Mouse (Mus musculus) ovary, postnatal 14 days (tissue): Measurements from ENCODE around the gene Cdk15.

Experiments used
- DNase-seq: peaks from one replicate; pipeline ENCODE4 v3.0.0; 2022; ENCODE audit warnings: low spot score

Gene Cdk15

GRCm38 (mm10) chr1:59326854-59327395, 70.2 kb downstream of the Cdk15 start:
- DNase-seq: no peak

- DNase-seq: no peak
These were observed 76.2 kb downstream of the Cdk15 start for GRCm38 (mm10) chr1:59332737-59333385.

- DNase-seq: no peak
These were observed 76.7 kb downstream of the Cdk15 start for GRCm38 (mm10) chr1:59333386-59333759.

GRCm38 (mm10) chr1:59333860-59334561, 77.3 kb downstream of the Cdk15 start:
- no peak for DNase-seq

DNA sequence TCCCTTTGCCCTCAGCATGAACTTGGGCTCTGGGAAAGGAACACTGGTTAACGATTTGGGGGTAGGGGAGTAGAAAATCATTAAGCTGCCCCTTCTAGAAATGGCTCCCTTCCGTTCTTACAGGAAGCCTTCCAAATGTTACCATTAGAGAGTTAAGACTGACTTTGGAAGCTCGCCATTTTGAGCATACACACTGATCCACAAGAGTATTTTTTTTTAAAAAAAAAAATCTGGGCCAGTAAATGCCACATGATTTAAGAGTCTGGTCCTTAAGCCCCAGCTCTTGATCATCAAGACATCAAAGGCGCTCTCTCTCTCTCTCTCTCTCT, 77.8 kb downstream of the Cdk15 start:
- DNase-seq: no peak

- DNase-seq: no peak
These were observed 79.5 kb downstream of the Cdk15 start for GRCm38 (mm10) chr1:59336256-59336655.

GRCm38 (mm10) chr1:59340814-59341588, 84.3 kb downstream of the Cdk15 start:
- DNase-seq: no peak

DNA sequence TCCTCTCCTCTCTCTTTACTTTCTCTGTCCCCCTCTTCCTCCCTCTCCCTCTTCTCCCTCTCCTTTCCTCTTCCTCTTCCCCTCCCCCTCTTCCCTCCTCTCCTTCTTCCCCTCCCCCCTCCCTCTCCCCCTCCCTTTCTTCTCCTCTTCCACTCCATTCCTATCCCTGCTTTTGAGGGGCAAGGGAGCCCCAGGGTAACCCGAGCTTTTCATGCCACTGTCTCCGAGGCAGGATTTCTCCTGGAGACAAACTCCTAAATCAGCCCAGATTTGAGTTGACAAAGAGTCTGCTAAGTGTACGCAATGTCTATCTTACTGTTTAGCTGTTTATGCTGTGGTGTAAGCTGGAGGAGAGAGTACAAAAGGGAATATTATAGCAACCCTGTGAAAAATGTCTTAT, 85.0 kb downstream of the Cdk15 start:
- no peak for DNase-seq

DNA sequence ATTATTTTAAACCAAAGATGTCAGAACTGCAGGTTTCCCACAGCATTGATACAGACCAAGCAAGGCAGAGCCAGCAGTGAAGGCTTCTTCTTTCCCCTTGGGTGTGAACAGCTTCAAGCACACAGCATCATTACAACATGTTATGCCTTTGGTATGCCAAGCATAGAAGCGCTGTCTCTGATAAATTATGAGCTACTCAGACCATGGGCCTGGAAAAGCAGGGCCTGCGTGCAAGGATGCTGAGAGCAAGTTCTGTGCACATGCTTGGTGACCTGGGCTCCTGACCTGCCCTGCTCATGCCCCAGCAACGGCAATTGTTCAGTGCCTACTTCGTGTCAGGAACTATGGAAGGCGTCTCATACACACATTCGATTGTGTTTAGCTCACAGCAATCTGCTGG, 85.4 kb downstream of the Cdk15 start:
- no peak for DNase-seq

DNA sequence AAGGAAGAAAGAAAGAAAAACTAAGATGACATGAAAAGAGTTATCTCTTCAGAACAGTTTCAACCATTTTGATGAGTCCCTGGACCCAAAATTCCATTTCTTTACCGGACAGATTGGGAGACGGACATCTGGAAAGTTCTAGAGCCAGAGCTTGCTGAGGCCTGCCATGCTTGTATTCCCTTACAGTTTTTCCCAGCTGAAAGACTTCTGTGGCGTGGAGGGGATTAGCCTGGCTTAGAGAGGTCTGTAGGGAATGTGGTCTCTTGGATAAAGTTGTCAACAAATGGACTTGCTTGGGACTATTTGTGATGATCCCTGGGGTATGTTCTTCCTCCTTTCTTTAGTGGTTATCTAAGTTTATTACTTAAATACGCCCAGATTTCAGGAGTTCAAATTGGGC, 96.0 kb downstream of the Cdk15 start:
- DNase-seq: no peak

DNA sequence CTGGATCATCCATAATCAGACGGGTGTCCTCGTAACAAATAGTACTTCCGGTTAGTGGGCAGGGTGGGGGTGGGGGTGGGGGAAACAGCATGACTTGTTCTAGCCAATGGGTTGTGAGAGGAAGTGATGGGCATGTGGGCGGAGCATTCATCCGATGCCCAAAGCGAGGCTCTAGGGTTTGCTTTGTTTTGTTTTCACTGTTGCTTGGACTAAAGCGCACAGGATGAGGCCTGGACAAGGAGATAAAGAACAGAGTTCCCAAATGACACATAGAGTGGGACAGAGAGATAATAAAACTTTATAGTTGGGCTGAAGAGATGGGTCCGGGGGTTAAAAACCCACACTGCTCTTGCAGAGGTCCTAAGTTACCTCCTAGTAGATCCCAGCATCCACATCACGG, 98.7 kb downstream of the Cdk15 start:
- no peak for DNase-seq

DNA sequence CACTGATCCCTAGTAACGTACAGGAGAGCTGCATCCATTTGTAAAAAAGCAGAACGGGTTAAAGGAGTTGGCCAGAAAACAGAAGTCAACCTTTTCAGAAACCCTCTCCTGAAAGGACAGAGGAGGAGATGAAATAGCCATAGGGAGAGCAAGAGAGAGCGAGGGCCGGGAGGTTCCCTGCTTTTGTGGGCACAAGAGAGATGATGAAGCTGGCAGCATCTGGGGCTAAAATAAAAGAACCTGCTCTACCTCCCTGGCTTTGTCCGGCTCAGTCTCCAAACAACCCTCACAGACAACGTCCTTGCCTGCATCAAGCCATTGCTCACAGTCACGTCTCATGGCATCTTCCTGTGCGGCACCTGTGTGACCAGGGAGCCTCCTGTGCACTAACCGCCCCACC, 102.4 kb downstream of the Cdk15 start:
- no peak for DNase-seq

DNA sequence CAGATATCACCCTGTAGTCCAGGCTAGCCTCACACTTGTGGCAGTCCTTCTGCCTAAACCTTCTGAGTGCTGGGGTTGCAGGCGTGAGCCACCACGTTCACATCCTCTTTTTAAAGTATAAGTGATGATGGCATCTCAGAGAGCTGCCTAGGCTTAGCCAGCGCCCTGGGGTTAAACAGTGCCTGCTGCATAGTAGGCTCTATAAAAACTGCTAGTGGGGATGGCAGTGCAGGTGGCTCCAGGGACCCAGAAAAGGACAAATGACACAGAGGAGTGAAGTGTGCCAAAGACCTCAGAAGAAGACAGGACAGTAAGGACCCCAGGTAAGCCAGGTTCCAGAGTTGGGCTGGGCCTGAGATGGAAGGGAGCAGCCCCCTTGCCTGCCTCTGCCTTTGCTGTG, 104.1 kb downstream of the Cdk15 start:
- DNase-seq: no peak

DNA sequence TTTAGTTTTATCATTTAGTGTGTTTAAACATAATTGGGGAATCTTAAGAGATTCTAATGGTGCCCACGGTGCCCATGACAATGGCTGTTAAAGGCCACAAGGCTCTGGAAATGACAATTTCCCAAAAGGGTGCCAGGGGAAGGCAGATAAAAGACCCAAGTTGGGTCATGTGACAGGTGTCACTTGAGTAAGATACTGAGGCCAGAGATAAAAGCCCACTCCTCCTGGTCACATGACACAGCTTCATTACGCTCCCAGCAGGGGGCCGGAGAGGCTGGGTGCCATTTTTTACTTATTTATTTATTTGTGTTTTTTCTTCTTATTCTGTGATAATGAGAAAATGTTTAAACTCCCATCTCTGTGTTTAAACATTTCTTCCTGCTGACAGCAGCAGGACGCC, 104.8 kb downstream of the Cdk15 start:
- DNase-seq: no peak

DNA sequence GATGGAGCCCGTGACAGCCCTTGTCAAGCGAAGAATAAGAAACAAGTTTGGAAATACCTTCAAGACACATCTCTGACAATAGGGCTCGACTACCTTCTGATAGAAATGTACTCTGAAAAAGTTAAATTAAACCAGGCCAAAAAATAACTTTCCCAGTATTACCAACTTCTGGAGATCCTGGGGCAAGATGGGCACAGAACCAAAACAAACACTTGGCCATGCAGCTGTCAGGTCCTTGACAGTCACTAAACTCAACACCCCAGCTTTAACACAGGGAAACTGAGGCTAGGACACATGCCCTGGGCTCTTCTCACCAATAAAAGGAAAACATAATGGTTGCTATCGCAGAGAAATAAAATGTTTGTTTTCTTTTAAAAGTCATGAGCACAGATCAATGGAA, 105.3 kb downstream of the Cdk15 start:
- DNase-seq: no peak

- DNase-seq: no peak
These were observed 107.8 kb downstream of the Cdk15 start for GRCm38 (mm10) chr1:59364463-59365040.

GRCm38 (mm10) chr1:59367928-59368648, 111.4 kb downstream of the Cdk15 start:
- DNase-seq: no peak

DNA sequence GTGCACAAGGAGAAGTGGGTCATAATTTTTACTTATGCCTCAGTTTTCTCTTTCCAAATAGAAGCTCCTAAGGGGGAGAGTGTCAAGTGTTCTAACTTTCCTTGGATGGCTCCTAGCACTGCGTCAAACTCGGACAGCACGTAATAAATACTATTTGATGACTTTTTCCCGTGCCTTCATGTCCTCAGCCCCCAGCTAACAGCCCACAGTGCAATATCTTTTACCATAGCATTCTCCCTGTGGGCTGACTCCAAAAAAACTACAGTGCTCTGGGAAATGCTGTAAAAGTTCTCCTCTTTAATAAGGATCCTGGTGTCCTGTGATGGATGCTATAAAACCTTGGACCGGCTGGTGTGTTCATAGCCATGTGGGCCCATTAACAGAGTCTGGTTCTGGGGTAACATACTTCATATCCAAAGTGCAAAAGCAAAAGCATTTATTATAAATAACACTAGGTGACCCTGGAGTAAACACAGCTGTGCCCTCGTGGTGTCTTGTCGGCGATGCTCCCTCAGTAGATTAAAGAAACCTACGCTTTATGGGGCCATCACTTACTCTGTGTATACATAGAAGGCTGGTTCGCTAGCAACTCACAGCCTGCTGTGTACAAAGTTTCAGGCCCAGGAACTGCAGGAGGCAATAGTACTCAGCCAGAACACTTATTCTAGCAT, 112.1 kb downstream of the Cdk15 start:
- DNase-seq: no peak

DNA sequence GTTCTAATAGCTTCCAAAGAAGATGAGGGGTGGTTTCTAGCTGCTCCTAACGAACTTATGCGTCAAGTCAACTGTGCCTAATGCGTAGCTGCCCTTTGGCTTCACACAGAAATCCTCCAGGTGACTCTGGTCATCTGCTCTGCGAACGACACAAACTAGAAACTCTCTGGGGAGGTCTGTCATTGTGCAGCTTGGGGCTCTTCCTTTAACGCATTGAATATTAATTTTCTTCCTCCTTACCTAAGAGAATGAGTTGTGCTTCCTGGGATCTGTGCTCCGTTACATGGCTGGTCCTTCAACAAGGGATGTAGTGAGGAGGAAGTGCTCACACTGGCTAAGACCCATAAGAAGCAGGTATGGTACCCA, 112.6 kb downstream of the Cdk15 start:
- no peak for DNase-seq

DNA sequence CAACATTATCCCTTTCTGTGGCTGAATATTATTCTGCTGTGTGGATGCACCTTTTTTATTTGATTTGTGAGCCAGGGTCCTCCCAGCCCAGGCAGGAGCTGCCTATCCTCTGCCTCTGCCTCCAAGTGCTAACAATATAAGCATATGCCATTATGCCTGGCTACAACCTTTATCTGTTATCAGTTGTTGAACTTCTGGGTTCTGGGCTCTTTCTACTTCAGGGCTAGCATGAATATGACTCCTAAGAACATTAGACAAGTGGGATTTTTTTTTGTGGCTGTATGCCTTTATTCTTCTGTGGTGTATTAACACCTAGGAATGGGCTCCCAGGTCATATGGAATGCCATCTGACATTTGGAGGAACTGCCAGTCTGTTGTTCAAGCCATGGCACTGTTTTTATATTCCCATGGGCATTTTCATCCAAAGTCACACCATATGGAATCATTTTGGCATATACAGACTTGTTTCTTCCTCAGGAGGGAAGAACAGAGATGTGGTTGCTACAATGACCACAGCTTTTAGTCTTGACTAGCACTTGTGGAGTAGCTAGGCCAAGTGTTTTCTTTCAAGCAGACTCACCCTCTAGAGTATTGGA, 113.7 kb downstream of the Cdk15 start:
- no peak for DNase-seq

DNA sequence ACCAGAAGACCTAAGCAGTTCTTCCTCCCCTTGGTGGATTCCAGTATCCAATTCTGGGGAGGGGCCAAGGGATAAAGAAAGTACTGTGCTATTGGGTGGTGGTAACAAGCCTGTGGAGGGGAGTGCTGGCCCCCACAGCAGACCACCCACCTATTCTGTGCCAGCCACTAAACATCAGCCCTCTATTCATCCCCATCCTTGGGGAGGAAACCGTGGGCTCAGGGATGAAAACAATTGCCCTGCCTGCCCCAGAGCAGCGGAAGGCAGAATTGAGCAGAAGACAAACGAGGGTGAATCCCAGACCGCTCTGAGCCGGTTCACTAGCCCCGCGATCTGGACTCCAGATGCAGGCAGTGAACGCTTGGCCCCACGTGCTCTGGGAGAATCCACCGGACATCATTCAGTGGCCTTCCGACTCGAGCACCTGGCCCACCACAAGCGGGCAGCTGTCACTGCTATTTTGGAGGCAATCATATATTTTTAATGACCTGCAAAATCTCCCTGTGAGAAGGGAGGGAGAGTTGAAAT, 119.4 kb downstream of the Cdk15 start:
- no peak for DNase-seq
